Mouse (Mus musculus) kidney, embryonic 16.5 days (tissue): ENCODE data around the gene Xpo5. TPM values are rescaled to one million over a fixed set of nuclear protein-coding genes. Genes with fewer than 3 reads are reported as not detected.
A peak's percentile ranks its signal among the peaks of the same experiment; 100 is the strongest.

ENCODE experiments used
- ATAC-seq: fragments of 200-750 bp; cut with Nextera tagmentation; 2 replicates; pipeline ENCODE4 v1.8.0; 2017; ENCODE audit warnings: moderate TSS enrichment; ENCODE audit not compliant: low FRiP score, low TSS enrichment
- H3K27ac ChIP-seq: fragments of 300-500 bp; sonication (generic); 2 replicates; pipeline ENCODE4 v1.5.1; 2014; ENCODE audit warnings: low read length
- H3K27me3 ChIP-seq: fragments of 300-500 bp; sonication (generic); 2 replicates; pipeline ENCODE4 v1.6.1; 2014; ENCODE audit warnings: low read length, control low read depth, mixed read lengths; ENCODE audit not compliant: insufficient read depth
- H3K36me3 ChIP-seq: fragments of 300-500 bp; sonication (generic); 2 replicates; pipeline ENCODE4 v1.6.1; 2014; ENCODE audit warnings: low read length, control low read depth, mixed read lengths; ENCODE audit not compliant: insufficient read depth
- H3K4me1 ChIP-seq: fragments of 300-500 bp; sonication (generic); 2 replicates; pipeline ENCODE4 v1.6.1; 2014; ENCODE audit warnings: low read length, control low read depth, mixed read lengths; ENCODE audit not compliant: insufficient read depth
- H3K4me2 ChIP-seq: fragments of 300-500 bp; sonication (generic); replicated peaks from 2 replicates; pipeline ENCODE4 v1.6.1; 2014; ENCODE audit warnings: low read depth, low read length
- H3K4me3 ChIP-seq: fragments of 300-500 bp; sonication (generic); 2 replicates; pipeline ENCODE4 v1.5.1; 2014; ENCODE audit warnings: mild to moderate bottlenecking, low read length
- H3K9ac ChIP-seq: fragments of 300-500 bp; sonication (generic); replicated peaks from 2 replicates; pipeline ENCODE4 v1.6.1; 2014; ENCODE audit warnings: low read length
- H3K9me3 ChIP-seq: fragments of 300-500 bp; sonication (generic); 2 replicates; pipeline ENCODE4 v1.6.1; 2016; ENCODE audit warnings: low read length, control low read depth
- WGBS: fragments of 180-500 bp; shearing (Covaris S2); extraction: QIAGEN DNeasy Blood & Tissue Kit; methylation state at CpG from one replicate; pipeline ENCODE4 v1.1.7; 2014; 5-methylcytosine and 5-hydroxymethylcytosine counted together
- polyA plus RNA-seq: library from polyadenylated mRNA; unstranded; fragments of >200 nt; fragmentation: Nextera tagmentation; extraction: Ambion mirVana; gene quantifications from 2 replicates; pipeline ENCODE4 v1.2.1, GENCODE M21; 2015

The Xpo5 gene
- polyA plus RNA-seq, result 45.5 and 49.5 TPM in 2 replicates

GRCm38 (mm10) chr17:46202421-46203071, at the start of gene Xpo5, which contains the start of gene Polh:
Gene Xpo5 (plus strand): TSS chr17:46202782.
Gene Polh (minus strand): TSS chr17:46202645.
- peak; percentile 97 for ATAC-seq
- WGBS, result 0% methylated on average over 66 of the region's 66 CpGs
- Histone ChIP-seq H3K36me3 (peaks cover 32% of the 10 kb centered on the region), H3K9me3 (no peaks in the 10 kb centered on the region), H3K4me2 (peak within 1 kb of the TSS; percentile 78), H3K9ac (peak within 1 kb of the TSS; percentile 81), H3K27me3 (no peaks in the 10 kb centered on the region), H3K4me1 (peaks cover 22% of the 10 kb centered on the region), H3K27ac (peak within 1 kb of the TSS; percentile 88), H3K4me3 (peak within 1 kb of the TSS; percentile 78)

- Histone ChIP-seq H3K4me3 (peak within 1 kb of the TSS; percentile 80), H3K4me2 (peak within 1 kb of the TSS; percentile 83), H3K4me1 (peaks cover 6% of the 10 kb centered on the region; the same call in 1 of the 2 replicates), H3K27me3 (no peaks in the 10 kb centered on the region), H3K9me3 (no peaks in the 10 kb centered on the region), H3K9ac (peak within 1 kb of the TSS; percentile 86), H3K27ac (peak within 1 kb of the TSS; percentile 71), H3K36me3 (peaks cover 18% of the 10 kb centered on the region)
- ATAC-seq, result peak; percentile 88
- WGBS, result 4% methylated on average over 33 of the region's 33 CpGs
These were observed 49.5 kb upstream of the Xpo5 start, which contains the start of gene Mad2l1bp for GRCm38 (mm10) chr17:46152847-46153782. Gene Mad2l1bp (minus strand): TSS chr17:46153553.

- Histone ChIP-seq H3K27me3 (no peaks in the 10 kb centered on the region), H3K4me3 (no peak overlapping the region), H3K4me2 (no peak overlapping the region), H3K4me1 (peaks cover 7% of the 10 kb centered on the region), H3K9me3 (no peaks in the 10 kb centered on the region), H3K36me3 (0 out of 2 replicates have a peak, but pooled peaks cover 8% of the 10 kb centered on the region), H3K27ac (no peak overlapping the region), H3K9ac (no peak overlapping the region)
- ATAC-seq, result no peak
- 93% methylated on average over 3 of the region's 3 CpGs for WGBS
These were observed 48.2 kb upstream of the Xpo5 start for GRCm38 (mm10) chr17:46154336-46154735.

GRCm38 (mm10) chr17:46156680-46157079, 45.9 kb upstream of the Xpo5 start:
- Histone ChIP-seq H3K36me3 (0 out of 2 replicates have a peak, but pooled peaks cover 1% of the 10 kb centered on the region), H3K27ac (no peak overlapping the region), H3K4me1 (peaks cover 15% of the 10 kb centered on the region), H3K9ac (no peak overlapping the region), H3K9me3 (no peaks in the 10 kb centered on the region), H3K4me3 (no peak overlapping the region), H3K27me3 (no peaks in the 10 kb centered on the region), H3K4me2 (no peak overlapping the region)
- ATAC-seq, result no peak
- 71% methylated on average over 5 of the region's 5 CpGs for WGBS

- Histone ChIP-seq H3K9me3 (no peaks in the 10 kb centered on the region), H3K4me3 (no peak overlapping the region), H3K36me3 (no peaks in the 10 kb centered on the region), H3K27ac (no peak overlapping the region), H3K27me3 (no peaks in the 10 kb centered on the region), H3K4me2 (no peak overlapping the region), H3K4me1 (peaks cover 17% of the 10 kb centered on the region), H3K9ac (no peak overlapping the region)
- ATAC-seq, result no peak
- 74% methylated on average over 8 of the region's 8 CpGs for WGBS
These were observed 45.5 kb upstream of the Xpo5 start for GRCm38 (mm10) chr17:46157131-46157530.

- Histone ChIP-seq H3K27ac (no peak overlapping the region; the same call in 1 of the 2 replicates), H3K4me3 (no peak overlapping the region), H3K9me3 (no peaks in the 10 kb centered on the region), H3K4me1 (peaks cover 26% of the 10 kb centered on the region), H3K36me3 (peaks cover 7% of the 10 kb centered on the region), H3K9ac (no peak overlapping the region), H3K27me3 (no peaks in the 10 kb centered on the region), H3K4me2 (no peak overlapping the region)
- 55% methylated on average over 2 of the region's 2 CpGs for WGBS
- no peak for ATAC-seq
These were observed 43.3 kb upstream of the Xpo5 start for GRCm38 (mm10) chr17:46159236-46159635.

- Histone ChIP-seq H3K9ac (peak overlapping the region; percentile 73), H3K4me1 (peaks cover 26% of the 10 kb centered on the region), H3K4me2 (peak overlapping the region; percentile 77), H3K9me3 (no peaks in the 10 kb centered on the region), H3K27ac (peak overlapping the region; percentile 89), H3K27me3 (no peaks in the 10 kb centered on the region), H3K4me3 (peak overlapping the region; percentile 78), H3K36me3 (peaks cover 15% of the 10 kb centered on the region)
- WGBS, result 0% methylated on average over 16 of the region's 16 CpGs
- ATAC-seq, result peak; percentile 80
These were observed 42.4 kb upstream of the Xpo5 start for GRCm38 (mm10) chr17:46160090-46160662.

- Histone ChIP-seq H3K4me1 (peaks cover 26% of the 10 kb centered on the region), H3K9me3 (no peaks in the 10 kb centered on the region), H3K4me3 (peak within 1 kb of the TSS; percentile 78), H3K9ac (peak within 1 kb of the TSS; percentile 85), H3K36me3 (peaks cover 20% of the 10 kb centered on the region), H3K4me2 (peak within 1 kb of the TSS; percentile 77), H3K27me3 (no peaks in the 10 kb centered on the region), H3K27ac (peak within 1 kb of the TSS; percentile 89)
- WGBS, result under 1% methylated on average over 19 of the region's 23 CpGs
- ATAC-seq, result peak; percentile 94
These were observed 41.9 kb upstream of the Xpo5 start, which contains the start of gene Gtpbp2 for GRCm38 (mm10) chr17:46160686-46161085. Gene Gtpbp2 (plus strand): TSS chr17:46161032.

GRCm38 (mm10) chr17:46161179-46161578, 41.4 kb upstream of the Xpo5 start:
- under 1% methylated on average over 19 of the region's 19 CpGs for WGBS
- peak; percentile 8; the same call in 1 of the 2 replicates for ATAC-seq
- Histone ChIP-seq H3K4me2 (peak overlapping the region; percentile 75), H3K4me3 (peak overlapping the region; percentile 78), H3K27ac (peak overlapping the region; percentile 83), H3K9me3 (no peaks in the 10 kb centered on the region), H3K9ac (peak overlapping the region; percentile 85), H3K27me3 (no peaks in the 10 kb centered on the region), H3K36me3 (peaks cover 25% of the 10 kb centered on the region), H3K4me1 (peaks cover 26% of the 10 kb centered on the region)
